Mouse (Mus musculus): ENCODE measurements around the gene Abcc2.

GRCm38 (mm10) chr19:43766451-43766850 lies 15.5 kb upstream of the Abcc2 start:
- no peak for TF ChIP-seq CTCF (IDR thresholded peaks at IDR 0.05; ENCODE audit: extremely low read depth, insufficient read length, insufficient replicate concordance, low read depth, low read length)
- no peak for TF ChIP-seq POLR2A (IDR thresholded peaks at IDR 0.05; ENCODE audit: low read depth, low read length)

Data from small intestine, adult 2 months (tissue).